Mouse (Mus musculus) right cerebral cortex, postnatal 25 days (tissue): ENCODE results near the gene Dbndd2.
A peak's percentile ranks its signal among the peaks of the same experiment; 100 is the strongest.

ENCODE experiments used
- DNase-seq: peaks from one replicate; pipeline ENCODE4 v3.0.0; 2022

The Dbndd2 gene

GRCm38 (mm10) chr2:164505619-164506347, 19.9 kb downstream of the Dbndd2 start:
- DNase-seq: no peak

DNA sequence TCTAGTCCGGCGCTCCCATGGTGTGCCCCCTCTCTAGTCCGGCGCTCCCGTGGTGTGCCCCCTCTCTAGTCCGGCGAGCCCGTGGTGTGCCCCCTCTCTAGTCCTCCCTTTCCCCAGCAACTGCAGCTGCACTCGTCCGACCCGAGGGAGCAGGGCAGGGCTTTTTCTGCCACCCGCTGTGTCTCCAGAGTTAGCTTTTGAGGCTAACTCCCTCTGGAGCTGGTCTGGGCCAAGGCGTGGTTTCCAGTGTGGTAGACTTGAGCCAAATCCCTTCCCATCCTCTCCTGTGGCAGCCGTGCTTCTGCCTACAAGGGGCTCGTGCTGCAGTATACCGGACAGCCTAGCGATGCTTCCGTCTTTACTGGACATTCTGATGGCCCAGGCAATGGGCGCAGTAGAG, 21.9 kb downstream of the Dbndd2 start:
- no peak for DNase-seq

- no peak for DNase-seq
These were observed 24.8 kb downstream of the Dbndd2 start for GRCm38 (mm10) chr2:164510621-164511190.

DNA sequence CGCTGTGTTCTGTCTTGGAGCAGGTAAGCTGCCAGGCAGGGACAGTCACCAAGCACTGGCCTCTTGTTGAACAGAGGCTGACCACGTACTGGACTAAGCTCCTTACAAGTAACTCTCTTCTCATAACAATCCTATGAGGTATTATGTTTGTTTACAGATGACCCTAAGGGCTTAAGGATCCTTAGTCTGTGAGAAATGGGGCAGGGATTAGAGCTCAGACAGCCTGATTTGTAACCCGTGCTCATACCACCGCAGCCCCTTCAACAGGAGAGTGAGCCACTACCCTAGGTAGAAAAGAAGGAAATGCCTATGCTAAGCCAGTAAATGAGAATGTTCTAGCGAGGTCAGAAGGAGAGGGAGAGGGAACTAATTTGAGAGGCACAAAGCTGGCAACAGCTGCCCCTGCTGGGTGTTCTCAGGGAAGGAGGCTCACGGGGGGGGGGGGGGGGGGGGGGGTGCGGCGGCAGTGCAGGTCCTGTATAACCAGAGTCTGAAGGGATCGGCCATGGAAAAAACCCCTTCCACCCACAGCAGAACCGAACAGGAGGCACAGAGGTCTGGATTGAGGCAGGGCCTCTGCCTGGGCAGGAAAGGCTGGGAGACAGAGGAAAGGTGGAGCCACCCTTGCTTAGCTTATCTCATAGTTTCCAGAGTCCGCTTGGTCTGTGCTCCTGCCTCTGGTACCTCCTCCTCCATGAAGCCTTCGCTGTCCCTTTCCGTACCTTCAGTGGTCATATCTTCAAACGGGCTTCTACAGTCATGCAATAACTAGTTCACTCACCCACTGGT, 26.4 kb downstream of the Dbndd2 start:
- DNase-seq: no peak

GRCm38 (mm10) chr2:164513389-164513788, 27.5 kb downstream of the Dbndd2 start:
- no peak for DNase-seq

GRCm38 (mm10) chr2:164514916-164515315, 29.0 kb downstream of the Dbndd2 start:
- no peak for DNase-seq

- DNase-seq: no peak
These were observed 30.0 kb downstream of the Dbndd2 start for GRCm38 (mm10) chr2:164515897-164516296.

GRCm38 (mm10) chr2:164516592-164516991, 30.7 kb downstream of the Dbndd2 start:
- no peak for DNase-seq

- peak; percentile 39 for DNase-seq
These were observed 31.7 kb downstream of the Dbndd2 start for GRCm38 (mm10) chr2:164517485-164518221.

DNA sequence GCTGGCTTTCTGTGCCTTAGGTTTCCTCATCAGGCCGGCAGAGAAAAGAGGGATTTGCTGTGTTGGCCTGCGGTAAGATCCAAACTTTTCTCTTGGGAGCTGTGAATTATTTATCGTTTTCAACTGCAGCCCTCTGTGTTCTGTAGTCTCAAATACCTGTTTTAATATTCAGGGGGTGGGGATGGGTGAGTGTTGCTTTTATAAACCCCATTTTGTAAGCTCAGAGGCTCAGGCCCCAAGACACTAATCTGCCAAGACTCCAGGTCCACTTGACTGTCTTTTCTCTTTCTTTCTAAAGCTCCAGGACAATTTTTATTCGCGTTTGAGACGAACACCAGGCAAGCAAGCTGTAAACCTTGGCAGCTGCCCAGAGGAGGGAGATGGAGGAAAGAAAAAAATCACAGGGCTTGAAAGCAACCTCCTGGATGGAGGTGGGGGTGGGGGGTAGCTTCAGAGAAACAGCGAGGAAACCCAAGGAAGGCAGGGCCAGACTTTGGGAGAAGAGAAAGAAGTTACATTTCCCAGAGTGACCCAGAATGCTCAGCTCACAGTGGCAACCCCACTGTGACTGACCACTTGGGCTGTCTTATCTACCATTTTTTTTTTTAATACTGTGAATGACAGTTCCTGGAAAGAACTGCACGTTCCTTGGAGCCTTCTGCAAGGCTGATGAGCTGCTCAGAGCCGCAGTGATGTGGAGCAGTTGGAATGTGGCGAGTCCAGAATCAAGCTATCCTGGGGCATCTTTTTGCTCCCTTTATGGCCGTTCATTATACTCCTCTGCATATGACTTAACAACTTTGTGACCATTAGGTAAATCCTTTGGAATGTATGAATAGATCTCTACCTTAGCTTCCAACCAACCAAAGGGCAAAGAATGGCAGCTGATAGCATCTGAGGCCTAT, 32.6 kb downstream of the Dbndd2 start:
- no peak for DNase-seq

- DNase-seq: no peak
These were observed 33.2 kb downstream of the Dbndd2 start for GRCm38 (mm10) chr2:164519171-164519526.

DNA sequence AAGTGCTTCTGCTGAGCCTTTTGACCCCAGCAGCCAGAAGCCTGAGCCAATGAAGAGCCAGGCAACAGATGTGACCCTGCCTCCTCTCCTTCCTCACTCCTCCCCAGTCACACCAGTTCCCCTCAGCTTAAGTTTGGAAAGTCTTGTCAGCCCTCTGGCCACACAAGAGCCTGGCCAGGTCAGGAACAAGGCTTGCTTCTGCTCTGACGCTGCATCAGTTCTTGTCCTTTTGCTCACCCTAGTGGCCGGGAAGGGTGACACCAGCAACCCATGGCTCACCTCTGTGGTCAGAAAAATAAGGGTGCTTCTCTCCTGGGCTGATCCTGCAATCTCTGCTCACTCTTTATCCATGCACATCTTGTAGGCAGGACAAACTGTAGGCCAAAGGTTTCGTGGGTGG, 34.9 kb downstream of the Dbndd2 start:
- DNase-seq: no peak

DNA sequence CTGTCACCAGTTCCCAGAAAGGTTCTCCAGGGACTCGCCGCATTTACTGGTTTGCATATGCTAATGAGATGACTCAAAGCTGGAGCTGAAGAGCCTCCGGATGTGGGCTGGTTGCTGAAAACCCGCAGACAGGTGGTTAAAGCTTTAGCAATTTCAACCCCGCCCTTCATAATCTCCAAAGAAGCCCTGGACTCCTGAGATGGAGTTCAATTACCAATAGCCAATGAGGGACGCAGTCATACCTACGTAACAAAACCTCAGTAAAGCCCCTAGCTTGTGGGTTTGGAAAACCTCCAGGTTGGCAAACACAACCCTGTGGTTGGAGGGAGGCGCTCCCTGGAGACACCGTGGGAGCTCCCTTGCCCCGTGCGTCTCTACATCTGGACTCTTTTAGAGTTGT, 35.9 kb downstream of the Dbndd2 start:
- DNase-seq: no peak

- DNase-seq: no peak
These were observed 36.4 kb downstream of the Dbndd2 start for GRCm38 (mm10) chr2:164522280-164522679.

- DNase-seq: no peak
These were observed 37.4 kb downstream of the Dbndd2 start for GRCm38 (mm10) chr2:164523301-164523773.

- DNase-seq: no peak
These were observed 42.7 kb downstream of the Dbndd2 start for GRCm38 (mm10) chr2:164528557-164528956.

DNA sequence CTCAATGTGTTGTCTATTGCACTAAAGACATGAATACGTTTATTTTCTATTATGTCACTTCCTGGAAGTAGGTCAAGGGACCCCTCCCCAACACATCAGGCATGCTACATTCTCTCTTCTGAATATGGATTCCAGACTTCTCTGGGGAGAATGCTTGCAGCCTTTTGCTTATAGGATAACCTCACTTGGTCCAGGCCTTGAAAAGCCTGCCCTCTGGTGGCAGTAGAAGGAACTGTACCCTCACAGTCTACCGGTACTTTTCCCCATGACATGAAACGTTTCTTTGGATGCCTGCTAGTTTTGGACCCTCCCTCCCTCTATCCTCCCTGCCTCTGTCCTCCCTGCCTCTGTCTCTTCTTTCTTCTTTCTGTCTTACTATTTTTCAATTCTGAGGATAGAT, 45.3 kb downstream of the Dbndd2 start:
- peak; percentile 65 for DNase-seq

GRCm38 (mm10) chr2:164534315-164534714, 48.4 kb downstream of the Dbndd2 start:
- DNase-seq: no peak

DNA sequence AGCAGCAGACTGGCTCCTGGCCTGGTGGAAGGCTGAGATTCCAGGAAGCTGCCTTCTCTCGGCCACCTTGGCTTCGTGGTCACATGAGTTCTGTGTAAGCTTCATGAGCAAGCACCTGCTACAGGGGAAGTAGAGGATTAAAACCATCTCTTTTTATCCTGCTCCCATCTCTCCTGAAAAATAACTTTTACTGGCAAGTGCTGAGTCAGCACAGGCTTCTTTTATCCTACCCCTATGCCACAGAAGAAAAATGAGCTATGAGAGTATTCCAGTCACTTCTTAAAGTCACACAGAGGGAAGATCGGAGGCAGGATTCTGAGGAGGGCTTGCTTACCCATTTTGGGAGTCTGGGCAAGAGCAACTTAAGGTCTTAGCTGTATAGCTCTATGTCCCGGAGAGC, 51.1 kb downstream of the Dbndd2 start:
- no peak for DNase-seq

GRCm38 (mm10) chr2:164540652-164541427, 54.9 kb downstream of the Dbndd2 start:
- no peak for DNase-seq

DNA sequence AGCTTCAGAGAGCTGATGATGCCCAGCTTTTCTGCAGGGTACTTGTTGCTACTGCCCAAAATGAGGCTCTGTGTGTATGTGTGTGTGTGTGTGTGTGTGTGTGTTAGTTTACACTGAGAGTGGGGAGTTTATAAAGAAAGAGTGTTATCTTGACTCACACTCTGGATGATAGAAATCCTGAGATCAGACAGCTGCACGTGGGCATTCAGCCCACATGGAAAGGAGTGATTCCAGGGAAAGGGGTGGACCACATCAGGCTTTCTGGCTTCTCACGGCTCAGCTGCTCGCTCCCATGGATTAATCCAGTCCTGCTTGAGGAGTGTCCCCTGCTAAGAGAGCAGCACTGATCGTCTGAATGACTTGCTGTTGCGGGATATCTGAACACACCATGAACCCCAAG, 56.2 kb downstream of the Dbndd2 start:
- peak; percentile 76 for DNase-seq
